Mouse (Mus musculus) limb, embryonic 11.5 days (tissue): ENCODE data around the gene Abcd3. TPM values are rescaled to one million over a fixed set of nuclear protein-coding genes. Genes with fewer than 3 reads are reported as not detected.
A peak's percentile ranks its signal among the peaks of the same experiment; 100 is the strongest.

Source experiments
- ATAC-seq: fragments of 200-750 bp; cut with Nextera tagmentation; 2 replicates; pipeline ENCODE4 v1.8.0; 2017; ENCODE audit warnings: low read depth; ENCODE audit not compliant: insufficient number of reproducible peaks, low FRiP score, low TSS enrichment
- DNase-seq: peaks from one replicate; pipeline ENCODE4 v3.0.0-alpha.2; 2015; ENCODE audit warnings: low spot score
- H3K27ac ChIP-seq: fragments of 300-500 bp; sonication (generic); replicated peaks from 2 replicates; pipeline ENCODE4 v1.5.1; 2014; ENCODE audit warnings: low read depth, mild to moderate bottlenecking, low read length
- H3K27me3 ChIP-seq: fragments of 300-500 bp; sonication (generic); 2 replicates; pipeline ENCODE4 v1.6.1; 2014; ENCODE audit warnings: mild to moderate bottlenecking, low read length, mixed read lengths; ENCODE audit not compliant: control insufficient read depth, insufficient read depth
- H3K36me3 ChIP-seq: fragments of 300-500 bp; sonication (generic); 2 replicates; pipeline ENCODE4 v1.6.1; 2014; ENCODE audit warnings: mild to moderate bottlenecking, low read length, moderate library complexity, mixed read lengths; ENCODE audit not compliant: control insufficient read depth, insufficient read depth
- H3K4me1 ChIP-seq: fragments of 300-500 bp; sonication (generic); 2 replicates; pipeline ENCODE4 v1.6.1; 2014; ENCODE audit warnings: low read length, mixed read lengths; ENCODE audit not compliant: control insufficient read depth, insufficient read depth
- H3K4me2 ChIP-seq: fragments of 300-500 bp; sonication (generic); 2 replicates; pipeline ENCODE4 v1.6.1; 2014; ENCODE audit warnings: low read depth, mild to moderate bottlenecking, moderate library complexity; ENCODE audit not compliant: severe bottlenecking
- H3K4me3 ChIP-seq: fragments of 300-500 bp; sonication (generic); 2 replicates; pipeline ENCODE4 v1.5.1; 2014; ENCODE audit warnings: low read depth, low read length
- H3K9ac ChIP-seq: fragments of 300-500 bp; sonication (generic); 2 replicates; pipeline ENCODE4 v1.6.1; 2014; ENCODE audit warnings: mild to moderate bottlenecking, low read length
- H3K9me3 ChIP-seq: fragments of 300-500 bp; sonication (generic); 2 replicates; pipeline ENCODE4 v1.6.1; 2016; ENCODE audit warnings: low read length; ENCODE audit not compliant: control insufficient read depth
- WGBS: fragments of 180-500 bp; shearing (Covaris S2); extraction: QIAGEN DNeasy Blood & Tissue Kit; methylation state at CpG from one replicate; pipeline ENCODE4 v1.1.7; 2014; 5-methylcytosine and 5-hydroxymethylcytosine counted together
- polyA plus RNA-seq: library from polyadenylated mRNA; unstranded; fragments of >200 nt; fragmentation: Nextera tagmentation; extraction: Ambion mirVana; gene quantifications from 2 replicates; pipeline ENCODE4 v1.2.1, GENCODE M21; 2014

Abcd3 gene
- polyA plus RNA-seq, 1 experiment from 2014 or later, result 48.0 TPM

DNA sequence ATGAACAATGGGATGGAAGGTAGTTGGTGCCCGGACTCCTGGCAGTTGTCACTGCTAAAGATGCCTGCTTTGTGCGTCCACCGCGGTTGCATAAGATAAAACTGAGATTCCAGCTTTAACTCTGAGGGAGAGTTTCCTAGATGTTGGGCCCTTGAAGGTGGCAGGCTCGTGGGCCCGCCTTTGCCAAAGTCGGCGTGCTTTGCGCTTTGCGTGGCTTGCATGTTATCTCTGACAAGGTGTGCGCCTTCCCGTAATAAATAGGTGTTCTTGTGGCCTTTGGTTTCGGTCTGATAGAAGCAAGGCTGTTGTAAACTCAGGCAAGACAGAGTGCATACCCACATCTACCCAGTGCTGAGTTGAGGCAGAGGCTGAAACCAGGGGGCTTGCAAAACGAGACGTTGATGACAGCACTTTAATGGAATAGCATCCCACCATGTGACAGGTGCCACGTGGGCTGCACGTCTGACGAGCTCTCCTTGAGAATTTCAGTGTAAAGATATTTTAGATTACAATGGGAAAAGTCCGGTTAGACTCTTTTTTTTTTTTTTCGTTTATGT, 91.1 kb downstream of the Abcd3 start:
- peak overlapping the region; percentile 54 for H3K4me3 ChIP-seq
- H3K27ac ChIP-seq, result no peak overlapping the region
- no peak for DNase-seq
- H3K36me3 ChIP-seq, result no peaks in the 10 kb centered on the region
- H3K9ac ChIP-seq, result peak overlapping the region; percentile 47; the same call in 1 of the 2 replicates
- 5% methylated on average over 20 of the region's 20 CpGs for WGBS
- H3K4me2 ChIP-seq, result peak overlapping the region; percentile 57
- ATAC-seq, result peak; percentile 6; the same call in 1 of the 2 replicates
- H3K27me3 ChIP-seq, result peaks cover 11% of the 10 kb centered on the region
- no peaks in the 10 kb centered on the region for H3K9me3 ChIP-seq
- peaks cover 9% of the 10 kb centered on the region; the same call in 1 of the 2 replicates for H3K4me1 ChIP-seq

DNA sequence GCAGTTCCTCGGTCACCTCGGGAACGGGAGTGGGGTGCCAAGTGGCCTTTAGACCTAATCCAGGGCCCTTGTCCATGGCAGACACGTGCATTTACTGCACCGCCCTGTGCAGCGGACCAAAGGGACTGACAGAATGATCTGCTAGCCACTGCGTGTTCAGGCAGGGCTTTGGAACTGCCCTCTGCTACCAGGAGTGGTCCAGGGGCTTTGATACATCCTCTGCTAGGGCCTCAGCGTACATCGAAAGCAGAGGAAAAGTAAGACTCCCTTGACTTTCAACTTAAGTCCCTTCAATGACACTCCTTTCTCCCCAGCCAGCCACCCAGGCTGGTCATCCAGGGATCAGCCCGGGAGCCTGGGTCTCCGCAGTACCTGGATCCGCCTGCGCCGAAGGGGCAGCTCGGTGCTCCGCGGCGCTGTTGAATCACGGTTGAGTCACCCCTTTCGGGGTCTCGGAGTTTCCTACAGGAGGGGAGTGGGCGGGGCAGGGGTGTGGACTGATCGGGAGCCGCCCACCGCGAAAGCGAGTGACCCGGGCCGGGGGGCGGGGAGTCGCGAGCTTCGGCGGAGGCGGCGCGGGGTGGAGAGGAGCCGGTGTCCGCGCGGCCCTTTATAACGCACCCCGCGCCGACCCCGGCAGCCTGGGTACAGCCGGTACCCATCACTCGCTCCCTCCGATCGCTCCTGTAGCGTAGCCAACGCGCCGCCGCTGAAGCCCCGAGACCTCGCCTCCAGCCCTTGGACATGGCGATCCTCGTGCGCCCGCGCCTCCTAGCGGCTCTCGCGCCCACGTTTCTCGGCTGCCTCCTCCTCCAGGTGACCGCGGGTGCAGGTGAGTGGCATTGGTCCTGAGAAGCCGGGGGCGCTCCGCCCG, 91.9 kb downstream of the Abcd3 start, which contains the start of gene F3:
F3 (plus strand) TSS at position 567 of the 874 bp plus-strand sequence.
- H3K4me3 ChIP-seq, result peak within 1 kb of the TSS; percentile 54
- DNase-seq (peak; percentile 88), ATAC-seq (peak; percentile 91)
- under 1% methylated on average over 69 of the region's 73 CpGs for WGBS
- peaks cover 14% of the 10 kb centered on the region; the same call in 1 of the 2 replicates for H3K4me1 ChIP-seq
- H3K27me3 ChIP-seq, result peaks cover 11% of the 10 kb centered on the region
- H3K27ac ChIP-seq, result no peak within 1 kb of the TSS
- H3K9me3 ChIP-seq, result no peaks in the 10 kb centered on the region
- peak within 1 kb of the TSS; percentile 47 for H3K9ac ChIP-seq
- peak within 1 kb of the TSS; percentile 57 for H3K4me2 ChIP-seq
- H3K36me3 ChIP-seq, result no peaks in the 10 kb centered on the region

DNA sequence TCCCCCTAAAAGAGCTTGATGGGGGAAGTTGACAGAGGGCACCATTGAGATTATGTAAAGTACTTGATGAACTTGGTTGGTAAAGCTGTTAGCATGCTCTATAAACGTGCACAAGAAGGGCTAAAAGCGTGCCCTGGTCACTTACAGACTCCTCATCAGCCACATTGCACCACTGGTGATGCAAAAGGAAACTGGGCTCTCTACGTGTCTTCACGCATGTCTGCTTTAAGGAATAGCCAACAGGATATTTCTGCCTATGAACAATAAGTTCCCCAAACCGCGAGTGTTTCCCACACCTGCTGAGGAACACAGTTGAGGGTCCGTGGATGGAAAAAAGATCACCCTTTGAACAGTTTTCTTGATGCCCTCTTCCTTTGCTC, 93.4 kb downstream of the Abcd3 start:
- Histone ChIP-seq H3K27me3 (peaks cover 11% of the 10 kb centered on the region), H3K27ac (no peak overlapping the region), H3K9me3 (no peaks in the 10 kb centered on the region), H3K9ac (no peak overlapping the region), H3K4me3 (no peak overlapping the region), H3K4me2 (no peak overlapping the region), H3K4me1 (peaks cover 14% of the 10 kb centered on the region; the same call in 1 of the 2 replicates), H3K36me3 (no peaks in the 10 kb centered on the region)
- ATAC-seq (no peak), DNase-seq (no peak)
- 61% methylated on average over 7 of the region's 7 CpGs for WGBS

- ATAC-seq (no peak), DNase-seq (no peak)
- Histone ChIP-seq H3K9ac (no peak overlapping the region), H3K9me3 (no peaks in the 10 kb centered on the region), H3K27ac (no peak overlapping the region), H3K4me3 (no peak overlapping the region), H3K4me2 (no peak overlapping the region), H3K36me3 (no peaks in the 10 kb centered on the region), H3K4me1 (peaks cover 14% of the 10 kb centered on the region; the same call in 1 of the 2 replicates), H3K27me3 (peaks cover 11% of the 10 kb centered on the region)
- 41% methylated on average over 14 of the region's 14 CpGs for WGBS
These were observed 94.1 kb downstream of the Abcd3 start for GRCm38 (mm10) chr3:121720801-121721690.

DNA sequence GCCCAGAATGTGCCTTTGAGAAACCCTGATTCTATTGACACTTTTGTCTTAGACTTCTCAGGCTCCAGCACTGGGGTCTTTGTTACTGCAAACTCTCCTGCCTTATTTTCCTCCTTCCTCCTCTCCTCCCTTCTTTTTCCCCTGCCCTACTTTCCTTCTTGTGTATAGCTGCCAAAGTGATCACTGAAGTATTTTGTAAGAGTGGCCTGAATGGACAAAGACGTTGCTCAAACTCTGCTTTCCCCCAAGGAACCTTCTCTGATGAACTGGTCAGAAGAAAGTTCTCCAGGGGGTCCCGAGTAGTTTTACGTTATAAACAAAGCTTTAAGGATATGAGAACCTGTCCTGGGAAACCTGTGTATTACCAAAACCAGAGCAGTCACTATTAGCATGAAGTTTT, 95.4 kb downstream of the Abcd3 start:
- WGBS, result 84% methylated on average over 3 of the region's 3 CpGs
- no peak for ATAC-seq
- no peak overlapping the region for H3K4me3 ChIP-seq

GRCm38 (mm10) chr3:121718679-121719078, 96.4 kb downstream of the Abcd3 start:
- DNase-seq (no peak), ATAC-seq (no peak)
- Histone ChIP-seq H3K4me2 (no peak overlapping the region), H3K9ac (no peak overlapping the region), H3K36me3 (no peaks in the 10 kb centered on the region), H3K9me3 (no peaks in the 10 kb centered on the region), H3K27ac (no peak overlapping the region), H3K4me1 (peaks cover 6% of the 10 kb centered on the region; the same call in 1 of the 2 replicates), H3K27me3 (peaks cover 1% of the 10 kb centered on the region; the same call in 1 of the 2 replicates), H3K4me3 (no peak overlapping the region)
- WGBS, result 56% methylated on average over 8 of the region's 8 CpGs

More for the DNA sequence above, 95.4 kb downstream of the Abcd3 start:
- DNase-seq, result no peak
- H3K9ac ChIP-seq, result no peak overlapping the region
- H3K4me2 ChIP-seq, result no peak overlapping the region
- no peaks in the 10 kb centered on the region for H3K9me3 ChIP-seq
- H3K4me1 ChIP-seq, result peaks cover 14% of the 10 kb centered on the region; the same call in 1 of the 2 replicates
- no peak overlapping the region for H3K27ac ChIP-seq
- peaks cover 11% of the 10 kb centered on the region for H3K27me3 ChIP-seq
- no peaks in the 10 kb centered on the region for H3K36me3 ChIP-seq

DNA sequence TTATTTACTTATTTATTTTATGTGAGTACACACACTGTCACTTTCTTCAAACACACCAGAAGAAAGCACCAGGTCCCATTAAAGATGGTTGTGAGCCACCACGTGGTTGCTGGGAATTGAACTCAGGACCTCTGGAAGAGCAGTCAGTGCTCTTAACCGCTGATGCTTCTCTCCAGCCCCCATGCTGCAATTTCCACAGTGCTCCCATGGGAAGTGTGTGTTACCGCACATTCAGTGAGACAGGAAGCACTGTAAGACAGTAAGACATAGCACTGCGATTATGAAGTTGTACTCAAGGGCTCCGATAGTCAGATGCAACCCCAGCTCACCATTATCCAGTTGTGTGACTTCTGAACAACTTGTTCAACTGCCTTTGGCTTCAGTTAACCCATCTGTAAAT, 98.6 kb downstream of the Abcd3 start:
- Histone ChIP-seq H3K4me2 (no peak overlapping the region), H3K27ac (no peak overlapping the region), H3K4me1 (peaks cover 6% of the 10 kb centered on the region; the same call in 1 of the 2 replicates), H3K9ac (no peak overlapping the region), H3K27me3 (no peaks in the 10 kb centered on the region), H3K4me3 (no peak overlapping the region), H3K36me3 (no peaks in the 10 kb centered on the region), H3K9me3 (no peaks in the 10 kb centered on the region)
- no peak for DNase-seq
- ATAC-seq, result no peak
- WGBS, result 88% methylated on average over 5 of the region's 5 CpGs
